Mouse (Mus musculus) mouse trophoblast stem cell (cell line): Measurements from ENCODE around the gene Rnf185.

Experiments
- in situ Hi-C, 2 experiments: fragments of 300-500 bp; cut with MseI, MboI; formaldehyde crosslinking; loops; 2 replicates in 1 of 2; 3 replicates in 1 of 2; pipeline ENCODE4 v1.15.1; 2025

Rnf185 gene

DNA sequence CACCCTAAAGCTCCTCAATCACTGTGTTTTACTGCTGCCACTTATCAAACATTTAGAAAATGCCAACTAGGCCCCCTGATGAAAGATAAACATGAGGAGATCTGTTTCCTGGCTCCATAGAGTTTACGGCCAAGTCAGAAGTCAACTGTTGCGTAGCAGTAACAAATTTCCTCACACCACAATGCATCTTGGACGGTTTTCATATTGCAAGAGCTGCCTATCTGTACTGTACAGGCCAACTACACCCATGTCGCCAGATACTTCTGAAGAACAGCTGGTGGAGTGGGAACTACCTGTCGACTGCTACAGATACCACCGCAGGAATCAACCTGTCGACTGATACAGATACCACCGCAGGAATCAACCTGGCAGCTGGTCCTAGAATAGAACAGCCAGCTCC lies 7.3 kb downstream of the Rnf185 start:
- in situ Hi-C loops = no loop called here

DNA sequence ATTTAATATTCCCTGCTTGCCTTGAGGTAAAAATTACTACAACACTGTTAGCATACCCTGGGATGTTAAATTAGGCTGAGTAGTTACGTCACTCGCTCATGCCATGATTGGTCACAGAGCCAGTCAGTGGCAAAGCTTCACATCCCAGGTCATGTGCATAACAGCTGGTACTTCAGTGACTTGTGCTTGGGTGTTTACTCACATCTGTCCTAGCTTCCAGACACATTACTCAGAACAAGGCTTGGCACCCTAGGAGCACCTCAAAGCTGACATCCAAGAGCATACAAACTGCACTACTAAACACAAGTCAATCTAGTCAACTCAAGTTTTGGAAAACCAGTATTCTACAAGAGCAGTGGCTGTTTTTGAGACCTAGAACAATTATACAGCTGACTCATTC lies 9.1 kb downstream of the Rnf185 start:
- in situ Hi-C loops = no loop called here

GRCm38 (mm10) chr11:3442677-3443076 lies 9.5 kb downstream of the Rnf185 start:
- in situ Hi-C loops = no loop called here

DNA sequence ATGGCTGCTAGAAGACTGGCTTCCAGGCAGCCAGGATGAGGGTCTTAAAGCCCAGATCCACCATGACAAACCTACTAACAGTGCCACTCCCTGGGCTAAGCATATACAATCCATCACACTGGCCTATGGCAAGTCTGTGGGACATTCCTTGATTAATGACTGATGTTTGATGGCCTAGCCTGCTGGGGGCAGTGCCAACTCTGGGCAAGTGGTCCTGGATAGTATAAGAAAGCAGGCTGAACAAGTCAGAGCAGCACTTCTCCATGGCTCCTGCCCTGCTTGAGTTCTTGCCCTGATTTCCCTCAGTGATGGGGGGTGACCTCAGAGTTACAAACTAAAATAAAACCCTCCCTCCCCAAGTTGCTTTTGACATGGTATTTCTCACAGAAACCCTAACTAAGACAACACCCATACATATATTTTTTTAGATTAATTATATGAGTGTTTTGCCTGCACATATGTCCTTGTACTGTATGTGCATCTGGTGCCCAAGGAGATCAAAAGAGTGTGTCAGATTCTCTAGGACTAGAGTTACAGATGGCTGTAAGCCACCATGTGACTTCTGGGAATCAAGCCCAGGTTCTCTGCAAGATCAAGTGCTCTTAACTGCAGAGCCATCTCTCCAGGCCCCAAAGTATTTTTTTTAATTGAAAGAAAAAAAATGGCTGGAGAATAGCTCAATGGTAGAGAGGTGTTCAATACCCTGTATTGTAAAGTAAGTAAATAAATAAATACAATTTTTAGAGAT lies 10.3 kb downstream of the Rnf185 start:
- in situ Hi-C loops = no loop called here

DNA sequence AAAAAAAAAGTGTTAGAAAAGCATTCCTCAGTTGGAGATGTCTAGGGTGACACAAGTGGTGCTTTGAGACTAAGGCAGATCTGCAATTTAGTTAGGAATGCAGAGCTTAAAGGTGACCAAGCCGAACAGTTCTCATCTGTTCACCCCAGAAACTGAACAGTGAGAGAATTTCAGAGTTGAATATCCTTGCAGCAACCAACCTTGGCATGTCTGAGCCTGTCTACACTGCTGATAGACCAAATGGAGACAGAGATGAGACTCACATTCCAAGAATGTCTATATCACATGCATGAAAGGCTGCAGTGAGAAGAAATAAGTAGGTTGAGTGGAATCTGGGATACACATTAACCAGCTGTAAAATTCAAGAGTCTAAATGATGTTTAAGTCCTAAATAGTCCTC lies 14.5 kb downstream of the Rnf185 start:
- in situ Hi-C loops = no loop called here

DNA sequence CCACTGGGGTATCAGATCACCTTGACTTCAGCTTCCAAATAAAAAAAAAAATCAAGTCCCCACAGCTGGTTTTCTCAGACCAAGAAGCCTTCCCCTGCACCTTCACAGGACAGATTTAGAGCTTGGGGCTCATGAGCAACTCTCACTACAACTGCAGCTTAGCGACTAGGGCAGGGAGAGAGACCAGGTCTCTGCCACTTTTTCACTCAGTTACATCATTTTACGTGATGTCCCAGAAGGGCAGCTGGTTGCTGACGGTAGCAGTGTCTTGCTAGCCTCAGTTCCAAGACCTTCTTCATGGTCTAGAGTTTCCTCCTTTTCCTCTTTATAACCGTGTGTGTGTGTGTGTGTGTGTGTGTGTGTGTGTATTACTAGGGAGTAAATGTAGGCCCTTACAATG lies 18.4 kb downstream of the Rnf185 start:
- in situ Hi-C loops = no loop called here

DNA sequence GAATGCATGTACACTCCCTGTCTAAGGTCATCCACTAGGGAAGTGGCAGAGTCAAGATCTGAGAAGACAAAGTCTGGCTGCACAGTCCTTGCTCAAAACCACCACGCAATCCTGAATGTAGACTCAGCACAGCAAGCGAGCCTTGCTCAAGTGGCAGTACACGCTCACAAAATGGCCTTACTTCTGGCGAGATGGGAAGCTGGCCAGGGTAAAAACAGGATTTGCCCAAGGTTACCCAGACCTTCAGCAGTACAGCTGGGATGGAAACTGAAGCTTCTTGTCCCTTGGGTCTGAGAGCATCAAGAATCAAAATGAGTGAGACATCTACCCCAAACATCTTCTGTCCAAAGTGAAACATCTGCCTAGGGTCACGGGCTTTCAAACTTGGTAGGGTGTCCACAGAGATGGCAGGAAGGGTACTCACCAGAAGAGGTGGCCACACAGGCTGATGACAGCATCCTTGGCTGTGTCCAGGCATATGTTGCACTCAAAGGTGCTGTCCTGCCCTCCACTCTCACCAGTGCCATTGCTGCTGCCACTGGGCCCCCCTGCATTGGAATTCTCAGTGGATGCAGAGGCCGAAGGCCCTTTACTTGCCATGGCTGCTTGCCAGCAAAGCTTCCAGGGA lies 20.1 kb downstream of the Rnf185 start:
- in situ Hi-C loops = no loop called here

DNA sequence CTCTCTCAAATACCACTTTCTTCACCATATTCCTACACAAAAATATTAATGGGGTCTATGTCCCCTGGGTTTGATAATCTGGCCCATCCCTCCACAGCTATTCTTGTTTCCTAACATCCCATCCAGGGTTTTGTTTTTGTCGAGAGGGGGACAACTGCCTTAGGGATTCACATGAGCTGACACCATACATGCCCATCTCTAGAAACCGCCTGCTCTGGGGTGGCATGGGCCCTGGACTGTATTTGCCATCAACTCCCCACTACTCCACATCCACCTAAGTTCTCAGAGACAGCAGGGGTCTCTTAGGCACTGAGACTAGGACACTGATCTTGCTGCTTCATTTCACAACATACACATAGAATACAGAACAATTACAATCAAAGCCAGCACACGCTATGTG lies 20.6 kb downstream of the Rnf185 start:
- in situ Hi-C loops = no loop called here

DNA sequence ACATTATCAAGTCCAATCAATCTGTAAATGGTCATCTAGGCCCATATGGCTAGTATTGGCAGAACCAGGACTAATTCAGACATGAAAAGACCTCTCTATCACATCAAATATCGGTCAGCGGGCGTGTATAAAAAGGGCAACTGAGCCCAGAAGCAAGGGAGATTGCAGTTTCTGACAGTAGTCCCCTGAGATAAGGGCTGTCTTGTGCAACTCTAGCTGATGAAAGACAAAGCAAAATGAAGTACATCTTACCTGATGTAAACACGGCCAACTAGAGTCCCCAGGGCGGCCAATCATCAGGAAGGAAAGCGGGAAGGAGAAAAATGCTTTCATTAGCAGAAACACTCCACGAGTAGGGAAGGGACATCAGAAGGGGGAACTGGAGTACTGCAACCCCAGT lies 23.5 kb downstream of the Rnf185 start:
- in situ Hi-C loops = no loop called here

GRCm38 (mm10) chr11:3427697-3428230 lies 24.4 kb downstream of the Rnf185 start:
- in situ Hi-C loops = no loop called here

DNA sequence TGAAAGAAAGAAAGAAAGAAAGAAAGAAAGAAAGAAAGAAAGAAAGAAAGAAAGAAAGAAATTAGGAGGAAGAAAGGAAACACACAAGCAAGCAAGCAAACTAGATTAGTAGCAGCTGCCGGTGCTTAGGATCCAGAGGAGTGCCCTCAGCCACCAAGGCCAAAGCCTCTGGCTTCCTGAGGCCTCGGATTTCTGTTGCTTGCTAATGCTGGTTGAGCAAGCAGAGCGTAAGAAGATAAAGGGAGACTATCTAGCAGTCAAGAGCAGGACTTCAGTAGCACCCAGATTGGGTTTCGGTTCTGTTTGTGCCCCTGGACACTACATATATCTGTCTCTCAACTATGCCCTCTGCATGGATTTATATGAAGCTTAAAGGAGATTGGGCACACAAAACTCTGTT lies 29.9 kb downstream of the Rnf185 start:
- in situ Hi-C loops = no loop called here

DNA sequence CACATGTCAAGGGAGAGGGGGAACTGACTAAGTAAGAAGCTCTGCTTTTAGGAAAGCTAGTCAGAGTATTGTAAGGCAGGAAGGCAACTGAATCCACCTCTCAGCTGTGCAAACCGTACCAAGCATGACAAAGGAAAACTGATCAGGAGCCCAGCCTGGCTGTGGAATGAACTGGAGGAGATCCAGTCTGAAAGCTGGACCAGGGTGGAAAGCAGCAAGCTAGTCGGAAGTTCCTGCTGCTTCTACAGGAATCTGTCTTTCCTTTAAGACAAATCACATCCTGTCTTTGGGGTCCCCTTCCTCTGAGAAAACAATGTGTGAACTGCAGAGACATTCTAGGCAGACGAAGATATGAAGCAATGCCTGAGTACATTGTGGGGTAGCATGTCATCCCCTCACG lies 33.4 kb downstream of the Rnf185 start:
- in situ Hi-C loops = no loop called here

GRCm38 (mm10) chr11:3417795-3418194 lies 34.4 kb downstream of the Rnf185 start:
- in situ Hi-C loops = no loop called here

- in situ Hi-C loops = no loop called here
Measured at GRCm38 (mm10) chr11:3416399-3416798, 35.8 kb downstream of the Rnf185 start.

- in situ Hi-C loops = no loop called here
Measured at GRCm38 (mm10) chr11:3412111-3412510, 40.1 kb downstream of the Rnf185 start.

DNA sequence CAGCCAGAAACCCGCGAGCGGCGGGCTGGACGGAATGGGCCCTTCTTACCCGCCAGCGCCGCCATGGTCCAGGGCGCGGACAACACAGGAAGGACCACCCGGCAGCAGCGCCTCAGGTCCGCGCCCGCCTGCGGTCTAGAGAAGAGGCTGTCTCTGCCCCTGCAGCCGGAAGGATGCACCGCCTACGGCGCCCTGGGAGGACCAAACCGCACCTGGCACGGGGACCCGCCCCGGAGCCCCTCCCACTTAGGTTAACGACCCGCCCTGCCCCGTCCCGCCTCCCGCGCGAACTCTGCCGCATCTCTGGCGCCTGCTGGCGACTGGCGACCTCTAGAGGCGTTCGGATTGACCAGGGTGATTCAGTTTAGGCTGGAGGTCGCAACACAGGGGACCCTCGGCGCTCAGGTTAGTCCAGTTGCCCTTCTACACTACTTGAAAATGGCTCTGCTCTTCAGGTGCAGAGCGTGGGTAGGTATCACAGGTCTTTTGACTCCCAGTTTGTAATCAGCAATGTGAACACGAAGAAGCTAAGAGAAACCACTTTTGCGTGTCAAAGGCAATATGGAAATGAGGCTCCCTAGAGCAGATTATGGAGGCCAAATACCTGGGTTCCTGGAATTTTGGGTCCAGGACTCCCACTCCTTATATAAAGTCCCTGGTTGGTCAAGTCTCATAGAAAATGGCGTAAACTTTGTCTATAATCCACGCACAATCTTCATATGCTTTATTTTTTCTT lies 43.0 kb downstream of the Rnf185 start, which contains the start of gene Limk2:
Gene Limk2 (minus strand): TSS at position 193 of the 736 bp plus-strand sequence.
- in situ Hi-C loops = no loop called here

GRCm38 (mm10) chr11:3408131-3408996 lies 43.8 kb downstream of the Rnf185 start:
- in situ Hi-C loops = no loop called here

- in situ Hi-C loops = no loop called here
Measured at GRCm38 (mm10) chr11:3404287-3405047, 47.7 kb downstream of the Rnf185 start.

- in situ Hi-C loops = no loop called here
Measured at GRCm38 (mm10) chr11:3403024-3403423, 49.1 kb downstream of the Rnf185 start.

GRCm38 (mm10) chr11:3398318-3398717 lies 53.8 kb downstream of the Rnf185 start:
- in situ Hi-C loops = no loop called here

- in situ Hi-C loops = no loop called here
Measured at GRCm38 (mm10) chr11:3396562-3396961, 55.6 kb downstream of the Rnf185 start.
